Mouse (Mus musculus) heart, embryonic 10.5 days (tissue): ENCODE measurements around the gene Sh2b1. TPM values are rescaled to one million over a fixed set of nuclear protein-coding genes. Genes with fewer than 3 reads are reported as not detected.

ENCODE experiments used
- DNase-seq: peaks from one replicate; pipeline ENCODE4 v3.0.0-alpha.2; 2017; ENCODE audit warnings: low spot score
- H3K27ac ChIP-seq: fragments of 300-500 bp; sonication (generic); 2 replicates; pipeline ENCODE4 v1.5.1; 2016; ENCODE audit warnings: mild to moderate bottlenecking
- H3K27me3 ChIP-seq: fragments of 300-500 bp; sonication (generic); 2 replicates; pipeline ENCODE4 v1.6.1; 2016; ENCODE audit warnings: mild to moderate bottlenecking; ENCODE audit not compliant: poor library complexity, insufficient read depth, severe bottlenecking
- H3K36me3 ChIP-seq: fragments of 300-500 bp; sonication (generic); 2 replicates; pipeline ENCODE4 v1.6.1; 2016; ENCODE audit warnings: mild to moderate bottlenecking, moderate library complexity
- H3K4me1 ChIP-seq: fragments of 300-500 bp; sonication (generic); 2 replicates; pipeline ENCODE4 v1.6.1; 2016; ENCODE audit warnings: mild to moderate bottlenecking
- H3K4me3 ChIP-seq: fragments of 300-500 bp; sonication (generic); 2 replicates; pipeline ENCODE4 v1.5.1; 2016; ENCODE audit warnings: mild to moderate bottlenecking, moderate library complexity
- H3K9me3 ChIP-seq: fragments of 300-500 bp; sonication (generic); 2 replicates; pipeline ENCODE4 v1.6.1; 2016; ENCODE audit warnings: mild to moderate bottlenecking, moderate library complexity
- WGBS: fragments of 180-500 bp; shearing (Covaris S2); methylation state at CpG from one replicate; pipeline ENCODE4 v1.1.7; 2016; 5-methylcytosine and 5-hydroxymethylcytosine counted together
- polyA plus RNA-seq: library from polyadenylated mRNA; unstranded; fragments of >200 nt; fragmentation: Nextera tagmentation; extraction: Ambion mirVana; gene quantifications from 2 replicates; pipeline ENCODE4 v1.2.1, GENCODE M21; 2016

Sh2b1 gene
- polyA plus RNA-seq, 1 experiment from 2014 or later, result 46.3 TPM

DNA sequence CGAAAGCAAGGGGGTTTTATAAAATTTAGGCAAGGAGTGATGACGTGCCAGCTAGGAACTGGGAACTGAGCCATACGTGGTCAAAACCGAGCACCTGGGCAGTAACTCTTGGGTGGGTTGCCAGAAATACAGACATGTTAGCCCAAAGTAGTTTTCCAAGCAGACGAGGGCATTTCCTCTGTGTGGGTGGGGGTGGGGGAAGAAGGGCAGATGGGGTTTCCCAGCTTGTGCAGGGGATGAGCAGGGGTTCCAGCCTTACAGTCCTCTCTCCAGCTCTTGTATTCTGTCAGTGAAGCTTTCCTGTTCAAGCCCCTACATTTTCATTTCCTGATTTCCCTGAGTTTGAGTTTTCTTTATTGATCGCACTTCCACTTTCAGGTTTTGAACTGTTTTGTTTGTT is 51.1 kb downstream of the Sh2b1 start:
- Histone ChIP-seq H3K27ac (no peak overlapping the region), H3K4me3 (no peak overlapping the region), H3K36me3 (no peaks in the 10 kb centered on the region), H3K4me1 (peaks cover 17% of the 10 kb centered on the region), H3K27me3 (peaks cover 3% of the 10 kb centered on the region; the same call in 1 of the 2 replicates), H3K9me3 (no peaks in the 10 kb centered on the region)
- no peak for DNase-seq
- 79% methylated on average over 6 of the region's 6 CpGs for WGBS

DNA sequence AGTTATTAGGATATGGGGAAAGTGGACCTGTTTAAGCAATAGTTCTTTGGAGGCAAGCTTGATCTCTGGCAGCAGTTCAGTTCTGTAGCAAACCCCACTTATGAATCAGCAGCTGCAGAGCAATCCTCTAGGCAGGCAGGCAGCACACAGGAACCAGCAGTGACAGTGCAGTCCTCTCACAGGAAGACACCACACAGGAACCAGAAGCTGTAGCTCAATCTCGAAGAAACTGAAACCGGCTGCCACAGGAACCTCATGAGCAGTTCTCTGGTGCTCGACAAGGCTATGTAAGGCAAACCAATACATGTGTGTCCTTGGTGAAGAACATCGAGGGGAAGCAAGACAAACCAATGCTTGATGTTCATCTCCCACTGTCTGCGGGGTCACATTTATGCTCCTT is 53.5 kb downstream of the Sh2b1 start:
- H3K9me3 ChIP-seq, result no peaks in the 10 kb centered on the region
- peaks cover 3% of the 10 kb centered on the region; the same call in 1 of the 2 replicates for H3K27me3 ChIP-seq

DNA sequence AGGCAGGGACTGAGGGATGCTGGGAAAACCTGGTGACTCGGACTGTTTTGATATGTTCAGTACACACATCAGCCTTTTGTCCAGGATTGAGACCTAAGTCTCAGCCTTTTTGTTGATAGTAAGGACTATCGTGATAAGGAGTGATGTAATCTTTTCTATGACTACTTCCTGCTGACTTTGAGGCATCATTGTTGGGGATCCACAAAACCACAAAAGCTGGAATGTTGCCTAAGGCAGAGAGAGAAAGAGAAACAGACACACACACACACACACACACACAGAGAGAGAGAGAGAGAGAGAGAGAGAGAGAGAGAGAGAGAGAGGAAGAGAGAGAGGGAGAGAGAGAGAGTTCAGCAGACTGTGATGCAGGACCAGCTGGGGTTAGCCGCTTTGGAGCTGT is 56.7 kb downstream of the Sh2b1 start:
- Histone ChIP-seq H3K27ac (no peak overlapping the region), H3K36me3 (no peaks in the 10 kb centered on the region), H3K9me3 (no peaks in the 10 kb centered on the region), H3K4me1 (no peaks in the 10 kb centered on the region), H3K4me3 (no peak overlapping the region), H3K27me3 (peaks cover 7% of the 10 kb centered on the region; the same call in 1 of the 2 replicates)
- WGBS, result 62% methylated on average over 3 of the region's 3 CpGs
- DNase-seq, result no peak

More for the DNA sequence above, 53.5 kb downstream of the Sh2b1 start:
- no peak for DNase-seq
- Histone ChIP-seq H3K4me3 (no peak overlapping the region), H3K4me1 (no peaks in the 10 kb centered on the region), H3K27ac (no peak overlapping the region), H3K36me3 (no peaks in the 10 kb centered on the region)
- 80% methylated on average over 5 of the region's 5 CpGs for WGBS

DNA sequence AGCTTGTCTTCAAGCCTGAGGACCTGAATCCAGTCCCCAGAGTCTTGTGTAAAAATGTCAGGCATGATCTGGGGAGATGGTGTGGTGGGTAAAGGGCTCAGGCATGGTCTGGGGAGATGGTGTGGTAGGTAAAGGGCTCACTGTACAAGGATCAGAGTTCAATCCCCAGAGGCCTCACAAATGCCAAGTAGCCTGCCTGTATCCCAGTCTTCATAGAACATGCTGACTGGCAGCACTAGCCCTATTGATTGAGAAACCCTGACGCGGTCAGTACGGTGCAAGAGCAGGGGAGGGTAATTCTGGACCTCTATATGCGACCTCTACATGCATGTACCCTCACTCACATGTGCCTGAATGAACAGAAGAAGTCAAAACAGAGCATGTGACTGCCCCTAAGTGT is 57.6 kb downstream of the Sh2b1 start:
- Histone ChIP-seq H3K9me3 (no peaks in the 10 kb centered on the region), H3K27me3 (peaks cover 7% of the 10 kb centered on the region; the same call in 1 of the 2 replicates), H3K4me3 (no peak overlapping the region), H3K27ac (no peak overlapping the region), H3K4me1 (no peaks in the 10 kb centered on the region), H3K36me3 (no peaks in the 10 kb centered on the region)
- WGBS, result 85% methylated on average over 4 of the region's 4 CpGs
- DNase-seq, result no peak

DNA sequence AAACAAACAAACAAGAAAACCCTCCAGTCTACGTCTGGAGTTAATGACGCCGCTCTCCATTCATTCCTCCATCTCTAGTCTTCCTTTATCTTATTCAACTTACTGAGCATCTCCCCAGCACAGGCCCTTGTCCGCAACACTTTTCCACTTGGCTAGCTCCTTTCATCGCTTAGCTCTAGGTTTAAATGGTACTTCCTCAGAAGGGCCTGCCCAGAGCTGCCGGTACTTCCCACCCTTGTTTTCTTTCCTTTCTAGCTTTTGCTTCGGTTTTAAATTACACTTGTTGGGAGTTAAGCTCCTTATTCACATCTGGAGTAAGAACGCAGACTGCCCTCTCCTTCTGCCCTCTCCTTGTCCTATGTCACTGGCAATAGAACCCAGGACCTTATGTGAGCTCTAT is 58.2 kb downstream of the Sh2b1 start:
- no peak for DNase-seq
- no peaks in the 10 kb centered on the region for H3K9me3 ChIP-seq
- 51% methylated on average over 8 of the region's 8 CpGs for WGBS
- no peaks in the 10 kb centered on the region for H3K4me1 ChIP-seq
- no peaks in the 10 kb centered on the region for H3K36me3 ChIP-seq
- no peak overlapping the region for H3K27ac ChIP-seq
- peaks cover 10% of the 10 kb centered on the region; the same call in 1 of the 2 replicates for H3K27me3 ChIP-seq
- no peak overlapping the region for H3K4me3 ChIP-seq

Other genes starting within 250 kb of the Sh2b1 start
- 16.3 and 33.5 TPM in 2 replicates for gene Sbk1, start 202.8 kb downstream of the Sh2b1 start, polyA plus RNA-seq
- 4.3 and 6.3 TPM in 2 replicates for gene Lat, start 105.9 kb downstream of the Sh2b1 start, polyA plus RNA-seq
- 58.2 and 58.9 TPM in 2 replicates for gene Spns1, start 98.0 kb downstream of the Sh2b1 start, polyA plus RNA-seq
- 1.5 and 1.6 TPM in 2 replicates for gene Nfatc2ip, start 78.7 kb downstream of the Sh2b1 start, polyA plus RNA-seq
- not detected in 2 replicates for gene Cd19, start 60.5 kb downstream of the Sh2b1 start, polyA plus RNA-seq
- gene Rabep2, start 46.7 kb downstream of the Sh2b1 start, polyA plus RNA-seq, result 25.5 and 25.8 TPM in 2 replicates
- 6.8 and 9.5 TPM in 2 replicates for gene Atp2a1, start 12.3 kb downstream of the Sh2b1 start, polyA plus RNA-seq
- 199 and 204 TPM in 2 replicates for gene Tufm, start 11.9 kb upstream of the Sh2b1 start, polyA plus RNA-seq
- gene Atxn2l, start 28.0 kb upstream of the Sh2b1 start, polyA plus RNA-seq, result 43.6 and 52.3 TPM in 2 replicates
- 155 and 179 TPM in 2 replicates for gene Eif3c, start 91.0 kb upstream of the Sh2b1 start, polyA plus RNA-seq
- 0.18 and 0.23 TPM in 2 replicates for gene Apobr, start 109.5 kb upstream of the Sh2b1 start, polyA plus RNA-seq
- gene Cln3, start 110.4 kb upstream of the Sh2b1 start, polyA plus RNA-seq, result 19.8 and 23.3 TPM in 2 replicates
- not detected in 2 replicates for gene Il27, start 119.5 kb upstream of the Sh2b1 start, polyA plus RNA-seq
- 0.75 and 1.2 TPM in 2 replicates for gene Nupr1, start 155.4 kb upstream of the Sh2b1 start, polyA plus RNA-seq
- gene Sgf29, start 173.9 kb upstream of the Sh2b1 start, polyA plus RNA-seq, result 36.6 and 44.3 TPM in 2 replicates
- 0.34 and 0.94 TPM in 2 replicates for gene Sult1a1, start 201.0 kb upstream of the Sh2b1 start, polyA plus RNA-seq
- gene Bola2, start 220.0 kb upstream of the Sh2b1 start, polyA plus RNA-seq, result 135 and 159 TPM in 2 replicates
- gene Slx1b, start 220.4 kb upstream of the Sh2b1 start, polyA plus RNA-seq, result 6.9 and 8.8 TPM in 2 replicates
- 10.0 and 21.7 TPM in 2 replicates for gene Coro1a, start 232.4 kb upstream of the Sh2b1 start, polyA plus RNA-seq